Mouse (Mus musculus) brain, embryonic 14.5 days (tissue): ENCODE results near the gene Auts2.

Experiments used
- CTCF ChIP-seq: fragments of 200-500 bp; IDR thresholded peaks from 2 replicates; pipeline ENCODE4 v1.5.1; 2012; ENCODE audit warnings: inconsistent platforms, mild to moderate bottlenecking, moderate library complexity, borderline replicate concordance; ENCODE audit not compliant: insufficient read depth, insufficient read length; ENCODE audit errors: extremely low read depth
- POLR2A ChIP-seq: fragments of 200-500 bp; IDR thresholded peaks from 2 replicates; pipeline ENCODE4 v1.6.1; 2012; ENCODE audit warnings: mild to moderate bottlenecking, inconsistent platforms, borderline replicate concordance; ENCODE audit not compliant: poor library complexity, insufficient read depth, insufficient read length, severe bottlenecking; ENCODE audit errors: extremely low read depth

- TF ChIP-seq CTCF (no peak), POLR2A (no peak)
Measured at GRCm38 (mm10) chr5:131912983-131913382, 630.2 kb downstream of the Auts2 start.
